In the genomic region with DNA sequence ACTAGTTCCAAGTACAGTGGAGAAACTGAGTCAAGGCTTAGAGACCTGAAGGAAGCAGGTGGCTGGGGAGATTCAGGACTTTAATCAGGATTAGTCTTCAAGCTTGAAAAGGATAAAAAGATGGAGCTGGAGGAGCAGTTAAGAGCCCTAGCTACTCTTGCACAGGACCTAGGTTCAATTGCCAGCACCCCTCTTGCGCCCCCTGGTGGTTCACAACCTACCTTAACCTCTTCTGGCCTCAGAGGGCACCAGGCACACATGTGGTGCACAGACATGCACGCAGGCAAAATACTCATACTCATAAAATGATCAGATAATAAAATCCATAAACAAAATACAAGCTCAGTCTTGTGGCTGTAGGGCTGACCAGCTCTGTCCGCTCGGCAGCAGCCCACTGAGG, we compare ENCODE assay signal across 9 mouse cellular contexts. TPM values are rescaled to one million over a fixed set of nuclear protein-coding genes. Genes with fewer than 3 reads are reported as not detected.
A peak's percentile ranks its signal among the peaks of the same experiment; 100 is the strongest.
DNase-seq lines count a peak whose midpoint lies in the region; ATAC-seq lines count a peak whose summit lies in the region.
"Had no signal": no experiment of that assay in that cellular context is flagged by ENCODE, and none has a peak within 500 bp of the region (broad histone marks: within the 10 kb centered on the region; RNA-seq: fewer than 3 reads in every experiment).

No protein-coding gene starts in this region.

- H3K4me1 ChIP-seq in hindbrain, embryonic 11.5 days (replicated peaks; ENCODE audit: control insufficient read depth, insufficient read depth, low read length): no peaks in the 10 kb centered on the region
- H3K4me1 ChIP-seq in hindbrain, embryonic 13.5 days (replicated peaks): peaks cover 5% of the 10 kb centered on the region

- WGBS in hindbrain, embryonic 11.5 days: 59% methylated on average over 4 of the region's 4 CpGs
- 53% methylated on average over 4 of the region's 4 CpGs for WGBS in hindbrain, embryonic 13.5 days

- H3K4me2 ChIP-seq in hindbrain, embryonic 11.5 days (replicated peaks; ENCODE audit: low read depth, low read length): no peak overlapping the region
- no peak overlapping the region for H3K4me2 ChIP-seq in hindbrain, embryonic 13.5 days
- H3K4me2 ChIP-seq: embryonic facial prominence, embryonic 13.5 days had no signal

- no peak overlapping the region for H3K27ac ChIP-seq in hindbrain, embryonic 11.5 days (ENCODE audit: low read depth, low read length)
- H3K27ac ChIP-seq in hindbrain, embryonic 13.5 days: no peak overlapping the region
- H3K27ac ChIP-seq: embryonic facial prominence, embryonic 13.5 days had no signal

- intact Hi-C loops in heart, postnatal 14 days (cut with DNase I): no loop called here

- no peaks in the 10 kb centered on the region for H3K36me3 ChIP-seq in hindbrain, embryonic 11.5 days (ENCODE audit: control insufficient read depth, insufficient read depth, low read length)
- H3K36me3 ChIP-seq in hindbrain, embryonic 13.5 days: no peaks in the 10 kb centered on the region
- H3K36me3 ChIP-seq: embryonic facial prominence, embryonic 13.5 days had no signal

- H3K4me3 ChIP-seq in hindbrain, embryonic 11.5 days (ENCODE audit: low read depth, low read length): no peak overlapping the region
- no peak overlapping the region for H3K4me3 ChIP-seq in hindbrain, embryonic 13.5 days
- H3K4me3 ChIP-seq: embryonic facial prominence, embryonic 13.5 days had no signal

- no peaks in the 10 kb centered on the region for H3K9me3 ChIP-seq in hindbrain, embryonic 11.5 days (ENCODE audit: control insufficient read depth, low read length)
- H3K9me3 ChIP-seq in hindbrain, embryonic 13.5 days: no peaks in the 10 kb centered on the region
- H3K9me3 ChIP-seq: embryonic facial prominence, embryonic 13.5 days had no signal

- no peaks in the 10 kb centered on the region for H3K27me3 ChIP-seq in hindbrain, embryonic 11.5 days (ENCODE audit: control insufficient read depth, insufficient read depth, low read length)
- no peaks in the 10 kb centered on the region for H3K27me3 ChIP-seq in hindbrain, embryonic 13.5 days
- H3K27me3 ChIP-seq: embryonic facial prominence, embryonic 13.5 days had no signal

- no peak for ATAC-seq in hindbrain, embryonic 11.5 days (ENCODE audit: low FRiP score)
- no peak for ATAC-seq in hindbrain, embryonic 13.5 days (ENCODE audit: low FRiP score)
- peak; percentile 75 for ATAC-seq in activated CD4-positive, CD25-positive, alpha-beta regulatory T cell, adult 4 months

- no peak overlapping the region for H3K9ac ChIP-seq in hindbrain, embryonic 11.5 days (ENCODE audit: low read depth, low read length)
- no peak overlapping the region for H3K9ac ChIP-seq in hindbrain, embryonic 13.5 days
- H3K9ac ChIP-seq: embryonic facial prominence, embryonic 13.5 days had no signal

- peak; percentile 80 for DNase-seq in hindbrain, embryonic 11.5 days (ENCODE audit: low spot score)
- peak; percentile 76 for DNase-seq in embryo, embryonic 10 days (ENCODE audit: low spot score)
- DNase-seq in heart, postnatal 14 days: peak; percentile 75 to 85
- DNase-seq in layer of hippocampus, postnatal 25 days (ENCODE audit: extremely low spot score in 1 of 2, low spot score in 1 of 2): peak; percentile 33 to 77
- DNase-seq in mesoderm, embryonic 11.5 days (ENCODE audit: low read depth, low spot score): peak; percentile 74
- peak; percentile 64 for DNase-seq in testis, postnatal 14 days (ENCODE audit: low spot score)

RNA-seq across cellular contexts. Expression of a gene that starts 15.8 kb away (rescaled TPM):
- polyA plus RNA-seq in hindbrain, embryonic 11.5 days (2014; fragmentation: Nextera tagmentation; extraction: Ambion mirVana): 321 and 323 TPM in 2 replicates
- polyA plus RNA-seq in hindbrain, embryonic 13.5 days (2015; fragmentation: Nextera tagmentation; extraction: Ambion mirVana): 248 and 256 TPM in 2 replicates
- 100 to 1,000 TPM; 113 to 143 TPM for polyA plus RNA-seq in activated CD4-positive, CD25-positive, alpha-beta regulatory T cell, adult 4 months (2017; shearing (Covaris generic))
- 10 to 100 TPM; 82.7 to 91.6 TPM for total RNA-seq in heart, postnatal 14 days (2021)
- 100 to 1,000 TPM; 101 to 107 TPM for total RNA-seq in layer of hippocampus, postnatal 25 days (2021)
